Mouse (Mus musculus): ENCODE data around the gene Rubcnl. TPM values are rescaled to one million over a fixed set of nuclear protein-coding genes. Genes with fewer than 3 reads are reported as not detected.

Rubcnl gene
- 0.28 and 0.38 TPM in 2 replicates for polyA plus RNA-seq (2014; fragmentation: Nextera tagmentation; extraction: Ambion mirVana)

- H3K9me3 ChIP-seq (ENCODE audit: control insufficient read depth, low read length): no peaks in the 10 kb centered on the region
- H3K4me3 ChIP-seq (ENCODE audit: low read depth, low read length): peak within 1 kb of the TSS; percentile 47
- no peaks in the 10 kb centered on the region for H3K4me1 ChIP-seq (ENCODE audit: control insufficient read depth, insufficient read depth, low read length)
- DNase-seq (ENCODE audit: low spot score) (peak; percentile 83), ATAC-seq (ENCODE audit: insufficient read depth, low FRiP score, low TSS enrichment) (no peak)
- no peaks in the 10 kb centered on the region for H3K27me3 ChIP-seq (ENCODE audit: control insufficient read depth, insufficient read depth, low read length)
- no peak within 1 kb of the TSS for H3K27ac ChIP-seq (ENCODE audit: low read depth, low read length)
- 2% methylated on average over 49 of the region's 49 CpGs for whole genome bisulfite sequencing
- peak within 1 kb of the TSS; percentile 56 for H3K4me2 ChIP-seq (ENCODE audit: low read depth)
- peak within 1 kb of the TSS; percentile 53 for H3K9ac ChIP-seq (ENCODE audit: low read length)
- H3K36me3 ChIP-seq (ENCODE audit: control insufficient read depth, insufficient read depth, low read length): no peaks in the 10 kb centered on the region
Measured at GRCm38 (mm10) chr14:75015856-75016714, at the start of gene Rubcnl. TSS of gene Rubcnl (plus strand) at chr14:75016027.

- Histone ChIP-seq H3K4me2 (ENCODE audit: low read depth) (no peak overlapping the region), H3K9ac (ENCODE audit: low read length) (no peak overlapping the region), H3K27me3 (ENCODE audit: control insufficient read depth, insufficient read depth, low read length) (no peaks in the 10 kb centered on the region), H3K9me3 (ENCODE audit: control insufficient read depth, low read length) (no peaks in the 10 kb centered on the region), H3K27ac (ENCODE audit: low read depth, low read length) (no peak overlapping the region), H3K4me1 (ENCODE audit: control insufficient read depth, insufficient read depth, low read length) (no peaks in the 10 kb centered on the region), H3K4me3 (ENCODE audit: low read depth, low read length) (no peak overlapping the region), H3K36me3 (ENCODE audit: control insufficient read depth, insufficient read depth, low read length) (no peaks in the 10 kb centered on the region)
- DNase-seq (ENCODE audit: low spot score) (no peak), ATAC-seq (ENCODE audit: insufficient read depth, low FRiP score, low TSS enrichment) (no peak)
- 60% methylated on average over 3 of the region's 3 CpGs for WGBS
Measured at GRCm38 (mm10) chr14:74972216-74972615, 43.6 kb upstream of the Rubcnl start.

- H3K4me1 ChIP-seq (ENCODE audit: control insufficient read depth, insufficient read depth, low read length): no peaks in the 10 kb centered on the region
- no peaks in the 10 kb centered on the region for H3K9me3 ChIP-seq (ENCODE audit: control insufficient read depth, low read length)
- no peak for DNase-seq (ENCODE audit: low spot score)
- no peak overlapping the region for H3K27ac ChIP-seq (ENCODE audit: low read depth, low read length)
- H3K36me3 ChIP-seq (ENCODE audit: control insufficient read depth, insufficient read depth, low read length): no peaks in the 10 kb centered on the region
- H3K9ac ChIP-seq (ENCODE audit: low read length): no peak overlapping the region
- H3K4me2 ChIP-seq (ENCODE audit: low read depth): no peak overlapping the region
- H3K27me3 ChIP-seq (ENCODE audit: control insufficient read depth, insufficient read depth, low read length): no peaks in the 10 kb centered on the region
- H3K4me3 ChIP-seq (ENCODE audit: low read depth, low read length): no peak overlapping the region
- 88% methylated on average over 5 of the region's 5 CpGs for WGBS
- no peak for ATAC-seq (ENCODE audit: insufficient read depth, low FRiP score, low TSS enrichment)
Measured at GRCm38 (mm10) chr14:74972687-74973086, 43.1 kb upstream of the Rubcnl start.

- Histone ChIP-seq H3K27me3 (ENCODE audit: control insufficient read depth, insufficient read depth, low read length) (no peaks in the 10 kb centered on the region), H3K4me2 (ENCODE audit: low read depth) (no peak overlapping the region), H3K36me3 (ENCODE audit: control insufficient read depth, insufficient read depth, low read length) (no peaks in the 10 kb centered on the region), H3K9ac (ENCODE audit: low read length) (no peak overlapping the region), H3K4me3 (ENCODE audit: low read depth, low read length) (no peak overlapping the region), H3K4me1 (ENCODE audit: control insufficient read depth, insufficient read depth, low read length) (no peaks in the 10 kb centered on the region), H3K9me3 (ENCODE audit: control insufficient read depth, low read length) (no peaks in the 10 kb centered on the region), H3K27ac (ENCODE audit: low read depth, low read length) (no peak overlapping the region)
- 74% methylated on average over 10 of the region's 10 CpGs for WGBS
- no peak for ATAC-seq (ENCODE audit: insufficient read depth, low FRiP score, low TSS enrichment)
- DNase-seq (ENCODE audit: low spot score): no peak
Measured at GRCm38 (mm10) chr14:74974136-74974651, 41.6 kb upstream of the Rubcnl start.

- Histone ChIP-seq H3K36me3 (ENCODE audit: control insufficient read depth, insufficient read depth, low read length) (no peaks in the 10 kb centered on the region), H3K4me2 (ENCODE audit: low read depth) (no peak overlapping the region), H3K27ac (ENCODE audit: low read depth, low read length) (no peak overlapping the region), H3K9me3 (ENCODE audit: control insufficient read depth, low read length) (no peaks in the 10 kb centered on the region), H3K27me3 (ENCODE audit: control insufficient read depth, insufficient read depth, low read length) (no peaks in the 10 kb centered on the region), H3K4me1 (ENCODE audit: control insufficient read depth, insufficient read depth, low read length) (no peaks in the 10 kb centered on the region), H3K9ac (ENCODE audit: low read length) (no peak overlapping the region), H3K4me3 (ENCODE audit: low read depth, low read length) (no peak overlapping the region)
- DNase-seq (ENCODE audit: low spot score) (no peak), ATAC-seq (ENCODE audit: insufficient read depth, low FRiP score, low TSS enrichment) (no peak)
- WGBS: 87% methylated on average over 6 of the region's 6 CpGs
Measured at GRCm38 (mm10) chr14:74976972-74977371, 38.9 kb upstream of the Rubcnl start.

GRCm38 (mm10) chr14:74981016-74981415, 34.8 kb upstream of the Rubcnl start:
- ATAC-seq (ENCODE audit: insufficient read depth, low FRiP score, low TSS enrichment): 0 out of 2 replicates have a peak, but pooled peaks have one; percentile 53
- no peak overlapping the region for H3K9ac ChIP-seq (ENCODE audit: low read length)
- H3K27ac ChIP-seq (ENCODE audit: low read depth, low read length): no peak overlapping the region
- H3K9me3 ChIP-seq (ENCODE audit: control insufficient read depth, low read length): no peaks in the 10 kb centered on the region
- H3K4me3 ChIP-seq (ENCODE audit: low read depth, low read length): no peak overlapping the region
- no peaks in the 10 kb centered on the region for H3K4me1 ChIP-seq (ENCODE audit: control insufficient read depth, insufficient read depth, low read length)
- peak; percentile 40 for DNase-seq (ENCODE audit: low spot score)
- 44% methylated on average over 3 of the region's 3 CpGs for WGBS
- no peak overlapping the region for H3K4me2 ChIP-seq (ENCODE audit: low read depth)
- H3K36me3 ChIP-seq (ENCODE audit: control insufficient read depth, insufficient read depth, low read length): no peaks in the 10 kb centered on the region
- no peaks in the 10 kb centered on the region for H3K27me3 ChIP-seq (ENCODE audit: control insufficient read depth, insufficient read depth, low read length)

- no peak overlapping the region for H3K4me2 ChIP-seq (ENCODE audit: low read depth)
- 86% methylated on average over 5 of the region's 5 CpGs for WGBS
- no peak overlapping the region for H3K9ac ChIP-seq (ENCODE audit: low read length)
- H3K27ac ChIP-seq (ENCODE audit: low read depth, low read length): no peak overlapping the region
- DNase-seq (ENCODE audit: low spot score) (no peak), ATAC-seq (ENCODE audit: insufficient read depth, low FRiP score, low TSS enrichment) (no peak)
- no peaks in the 10 kb centered on the region for H3K4me1 ChIP-seq (ENCODE audit: control insufficient read depth, insufficient read depth, low read length)
- H3K36me3 ChIP-seq (ENCODE audit: control insufficient read depth, insufficient read depth, low read length): no peaks in the 10 kb centered on the region
- H3K27me3 ChIP-seq (ENCODE audit: control insufficient read depth, insufficient read depth, low read length): no peaks in the 10 kb centered on the region
- H3K4me3 ChIP-seq (ENCODE audit: low read depth, low read length): no peak overlapping the region
- H3K9me3 ChIP-seq (ENCODE audit: control insufficient read depth, low read length): no peaks in the 10 kb centered on the region
Measured at GRCm38 (mm10) chr14:74983079-74983478, 32.7 kb upstream of the Rubcnl start.

- H3K4me1 ChIP-seq (ENCODE audit: control insufficient read depth, insufficient read depth, low read length): no peaks in the 10 kb centered on the region
- H3K27ac ChIP-seq (ENCODE audit: low read depth, low read length): no peak overlapping the region
- DNase-seq (ENCODE audit: low spot score) (no peak), ATAC-seq (ENCODE audit: insufficient read depth, low FRiP score, low TSS enrichment) (no peak)
- H3K9me3 ChIP-seq (ENCODE audit: control insufficient read depth, low read length): no peaks in the 10 kb centered on the region
- no peaks in the 10 kb centered on the region for H3K36me3 ChIP-seq (ENCODE audit: control insufficient read depth, insufficient read depth, low read length)
- no peak overlapping the region for H3K9ac ChIP-seq (ENCODE audit: low read length)
- H3K4me3 ChIP-seq (ENCODE audit: low read depth, low read length): no peak overlapping the region
- H3K27me3 ChIP-seq (ENCODE audit: control insufficient read depth, insufficient read depth, low read length): no peaks in the 10 kb centered on the region
- H3K4me2 ChIP-seq (ENCODE audit: low read depth): no peak overlapping the region
- WGBS: 76% methylated on average over 7 of the region's 7 CpGs
Measured at GRCm38 (mm10) chr14:74984817-74985391, 30.9 kb upstream of the Rubcnl start.
